Mouse (Mus musculus): ENCODE measurements around the gene Camta1.
"Not testable (repeated sequence)": the region's sequence is repeated elsewhere in the genome, so short reads cannot be mapped to it uniquely, and the experiment has no call there.

Camta1 gene

GRCm38 (mm10) chr4:151044037-151044943, 817.4 kb downstream of the Camta1 start, which contains the start of gene Per3:
TSS of gene Per3 (minus strand) at chr4:151044665.
- in situ Hi-C loops (cut with MboI; ENCODE audit: low sequenced_read_pairs) = no loop called here

GRCm38 (mm10) chr4:151043281-151043680, 818.4 kb downstream of the Camta1 start:
- in situ Hi-C loops (cut with MboI; ENCODE audit: low sequenced_read_pairs) = no loop called here

- in situ Hi-C loops (cut with MboI; ENCODE audit: low sequenced_read_pairs) = no loop called here
These were observed 820.2 kb downstream of the Camta1 start for GRCm38 (mm10) chr4:151041506-151041905.

- in situ Hi-C loops (cut with MboI; ENCODE audit: low sequenced_read_pairs) = no loop called here
These were observed 823.9 kb downstream of the Camta1 start for GRCm38 (mm10) chr4:151037800-151038199.

- in situ Hi-C loops (cut with MboI; ENCODE audit: low sequenced_read_pairs) = no loop called here
These were observed 825.2 kb downstream of the Camta1 start for GRCm38 (mm10) chr4:151036521-151036920.

GRCm38 (mm10) chr4:151027001-151027400, 834.7 kb downstream of the Camta1 start:
- in situ Hi-C loops (cut with MboI; ENCODE audit: low sequenced_read_pairs) = no loop called here

- in situ Hi-C loops (cut with MboI; ENCODE audit: low sequenced_read_pairs) = no loop called here
These were observed 837.5 kb downstream of the Camta1 start for GRCm38 (mm10) chr4:151024152-151024551.

GRCm38 (mm10) chr4:151017356-151017755, 844.3 kb downstream of the Camta1 start:
- in situ Hi-C loops (cut with MboI; ENCODE audit: low sequenced_read_pairs) = not testable (repeated sequence)

GRCm38 (mm10) chr4:151015946-151016345, 845.7 kb downstream of the Camta1 start:
- in situ Hi-C loops (cut with MboI; ENCODE audit: low sequenced_read_pairs) = no loop called here

- in situ Hi-C loops (cut with MboI; ENCODE audit: low sequenced_read_pairs) = no loop called here
These were observed 851.4 kb downstream of the Camta1 start for GRCm38 (mm10) chr4:151010316-151010715.

- in situ Hi-C loops (cut with MboI; ENCODE audit: low sequenced_read_pairs) = no loop called here
These were observed 854.7 kb downstream of the Camta1 start for GRCm38 (mm10) chr4:151006945-151007344.

- in situ Hi-C loops (cut with MboI; ENCODE audit: low sequenced_read_pairs) = no loop called here
These were observed 855.9 kb downstream of the Camta1 start for GRCm38 (mm10) chr4:151005656-151006318.

GRCm38 (mm10) chr4:151001397-151001796, 860.3 kb downstream of the Camta1 start:
- in situ Hi-C loops (cut with MboI; ENCODE audit: low sequenced_read_pairs) = no loop called here

- in situ Hi-C loops (cut with MboI; ENCODE audit: low sequenced_read_pairs) = no loop called here
These were observed 863.0 kb downstream of the Camta1 start for GRCm38 (mm10) chr4:150998626-150999025.

- in situ Hi-C loops (cut with MboI; ENCODE audit: low sequenced_read_pairs) = no loop called here
These were observed 864.9 kb downstream of the Camta1 start, which contains the start of gene Uts2 for GRCm38 (mm10) chr4:150996797-150997196. TSS of gene Uts2 (plus strand) at chr4:150997097.

- in situ Hi-C loops (cut with MboI; ENCODE audit: low sequenced_read_pairs) = no loop called here
These were observed 871.5 kb downstream of the Camta1 start for GRCm38 (mm10) chr4:150990148-150990547.

GRCm38 (mm10) chr4:150980153-150980552, 881.5 kb downstream of the Camta1 start:
- in situ Hi-C loops (cut with MboI; ENCODE audit: low sequenced_read_pairs) = no loop called here

- in situ Hi-C loops (cut with MboI; ENCODE audit: low sequenced_read_pairs) = no loop called here
These were observed 882.2 kb downstream of the Camta1 start for GRCm38 (mm10) chr4:150979455-150979854.

GRCm38 (mm10) chr4:150978156-150978910, 883.3 kb downstream of the Camta1 start:
- in situ Hi-C loops (cut with MboI; ENCODE audit: low sequenced_read_pairs) = no loop called here

- in situ Hi-C loops (cut with MboI; ENCODE audit: low sequenced_read_pairs) = no loop called here
These were observed 886.5 kb downstream of the Camta1 start for GRCm38 (mm10) chr4:150975145-150975544.

GRCm38 (mm10) chr4:150973264-150973663, 888.4 kb downstream of the Camta1 start:
- in situ Hi-C loops (cut with MboI; ENCODE audit: low sequenced_read_pairs) = no loop called here
